Mouse (Mus musculus) T-helper 1 cell (primary cell): ENCODE results near the gene Tia1.

Experiments
- in situ Hi-C: fragments of 300-600 bp; cut with MboI, MseI; formaldehyde crosslinking; loops from one replicate; pipeline ENCODE4 v1.15.1; 2025; ENCODE audit warnings: high pct_unique_total_duplicates

Tia1 gene

GRCm38 (mm10) chr6:86384692-86385091, 19.3 kb upstream of the Tia1 start:
- in situ Hi-C loops: no loop called here

- in situ Hi-C loops: no loop called here
These were observed 18.5 kb upstream of the Tia1 start for GRCm38 (mm10) chr6:86385362-86386104.

- in situ Hi-C loops: no loop called here
These were observed 16.7 kb upstream of the Tia1 start for GRCm38 (mm10) chr6:86387313-86387712.

GRCm38 (mm10) chr6:86388461-86388860, 15.6 kb upstream of the Tia1 start:
- in situ Hi-C loops: no loop called here

- in situ Hi-C loops: loop anchor here (10.0 kb wide), 1 partner anchor 1043 kb away; no protein-coding TSS in a partner anchor
These were observed 12.7 kb upstream of the Tia1 start for GRCm38 (mm10) chr6:86391326-86391725.

- in situ Hi-C loops: loop anchor here (10.0 kb wide), 1 partner anchor 1042 kb away; no protein-coding TSS in a partner anchor
These were observed 10.8 kb upstream of the Tia1 start for GRCm38 (mm10) chr6:86393187-86393586.

- in situ Hi-C loops: loop anchor here (10.0 kb wide), 1 partner anchor 1041 kb away; no protein-coding TSS in a partner anchor
These were observed 9.8 kb upstream of the Tia1 start for GRCm38 (mm10) chr6:86394078-86394720.

GRCm38 (mm10) chr6:86395021-86395420, 9.0 kb upstream of the Tia1 start:
- in situ Hi-C loops: loop anchor here (10.0 kb wide), 1 partner anchor 1040 kb away; no protein-coding TSS in a partner anchor

- in situ Hi-C loops: loop anchor here (10.0 kb wide), 1 partner anchor 1039 kb away; no protein-coding TSS in a partner anchor
These were observed 8.1 kb upstream of the Tia1 start for GRCm38 (mm10) chr6:86395969-86396368.

- in situ Hi-C loops: loop anchor here (10.0 kb wide), 1 partner anchor 1038 kb away; no protein-coding TSS in a partner anchor
These were observed 7.3 kb upstream of the Tia1 start, which contains the start of gene Pcyox1 for GRCm38 (mm10) chr6:86396581-86397256. TSS of gene Pcyox1 (minus strand) at chr6:86397154.

- in situ Hi-C loops: loop anchor here (10.0 kb wide), 1 partner anchor 1037 kb away; no protein-coding TSS in a partner anchor
These were observed 6.6 kb upstream of the Tia1 start for GRCm38 (mm10) chr6:86397257-86397980.

- in situ Hi-C loops: loop anchor here (10.0 kb wide), 1 partner anchor 1036 kb away; no protein-coding TSS in a partner anchor
These were observed 5.0 kb upstream of the Tia1 start for GRCm38 (mm10) chr6:86398986-86399385.

- in situ Hi-C loops: loop anchor here (10.0 kb wide), 1 partner anchor 1035 kb away; no protein-coding TSS in a partner anchor
These were observed 4.0 kb upstream of the Tia1 start for GRCm38 (mm10) chr6:86399995-86400394.

- in situ Hi-C loops: no loop called here
These were observed 3.0 kb upstream of the Tia1 start for GRCm38 (mm10) chr6:86400972-86401371.

- in situ Hi-C loops: no loop called here
These were observed 1.1 kb upstream of the Tia1 start for GRCm38 (mm10) chr6:86402681-86403607.

- in situ Hi-C loops: no loop called here
These were observed 305 bp upstream of the Tia1 start for GRCm38 (mm10) chr6:86403728-86404099.

- in situ Hi-C loops: no loop called here
These were observed 977 bp downstream of the Tia1 start for GRCm38 (mm10) chr6:86404996-86405395.

GRCm38 (mm10) chr6:86406306-86406705, 2.3 kb downstream of the Tia1 start:
- in situ Hi-C loops: no loop called here

GRCm38 (mm10) chr6:86418711-86419110, 14.7 kb downstream of the Tia1 start:
- in situ Hi-C loops: no loop called here

GRCm38 (mm10) chr6:86419239-86419638, 15.2 kb downstream of the Tia1 start:
- in situ Hi-C loops: no loop called here
